Mouse (Mus musculus): ENCODE measurements around the gene Trim80. TPM values are rescaled to one million over a fixed set of nuclear protein-coding genes. Genes with fewer than 3 reads are reported as not detected.

Gene Trim80
- 0.19 and 0.35 TPM in 2 replicates for polyA plus RNA-seq (2016; fragmentation: Nextera tagmentation; extraction: Ambion mirVana)

DNA sequence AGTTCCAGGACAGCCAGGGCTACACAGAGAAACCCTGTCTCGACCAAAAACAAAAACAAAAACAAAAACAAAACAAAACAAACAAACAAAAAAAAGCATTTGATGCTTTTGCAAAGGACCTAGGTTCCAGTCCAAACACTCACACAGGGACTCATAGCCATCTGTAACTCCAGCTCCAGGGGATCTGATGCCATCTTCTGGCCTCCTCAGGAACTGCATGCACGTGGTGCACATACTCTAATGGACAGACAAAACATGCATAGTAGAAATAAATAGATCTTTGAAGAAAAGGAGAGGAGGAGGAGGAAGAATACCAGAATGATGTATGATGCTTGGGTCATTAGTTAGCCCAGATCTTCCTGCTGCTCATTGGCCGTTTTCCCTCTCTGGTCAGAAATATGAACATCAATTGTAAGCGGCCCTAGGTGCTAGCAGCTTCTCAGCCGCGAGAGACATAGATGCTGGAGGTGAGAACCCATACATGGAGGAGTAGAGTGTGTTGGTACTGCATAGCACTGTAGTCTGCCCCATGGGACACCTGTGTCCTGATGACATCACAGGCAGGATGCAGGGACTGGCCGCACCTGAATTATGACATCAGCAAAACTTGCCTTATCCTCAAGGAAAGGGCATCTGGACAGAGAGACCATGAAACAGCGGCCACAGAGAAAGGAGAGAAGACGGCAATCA, at the start of gene Trim80:
TSS of gene Trim80 (plus strand) at position 640 of the 690 bp plus-strand sequence.
- 84% methylated on average over 9 of the region's 9 CpGs for WGBS
- no peak for ATAC-seq (ENCODE audit: insufficient number of reproducible peaks, low FRiP score)
- Histone ChIP-seq H3K4me2 (no peak within 1 kb of the TSS), H3K9me3 (replicated peaks) (peaks cover 9% of the 10 kb centered on the region), H3K9ac (no peak within 1 kb of the TSS), H3K4me3 (no peak within 1 kb of the TSS), H3K27ac (ENCODE audit: poor library complexity, severe bottlenecking) (no peak within 1 kb of the TSS), H3K36me3 (no peaks in the 10 kb centered on the region), H3K4me1 (replicated peaks) (peaks cover 14% of the 10 kb centered on the region), H3K27me3 (replicated peaks) (0 out of 2 replicates have a peak, but pooled peaks cover 6% of the 10 kb centered on the region)

DNA sequence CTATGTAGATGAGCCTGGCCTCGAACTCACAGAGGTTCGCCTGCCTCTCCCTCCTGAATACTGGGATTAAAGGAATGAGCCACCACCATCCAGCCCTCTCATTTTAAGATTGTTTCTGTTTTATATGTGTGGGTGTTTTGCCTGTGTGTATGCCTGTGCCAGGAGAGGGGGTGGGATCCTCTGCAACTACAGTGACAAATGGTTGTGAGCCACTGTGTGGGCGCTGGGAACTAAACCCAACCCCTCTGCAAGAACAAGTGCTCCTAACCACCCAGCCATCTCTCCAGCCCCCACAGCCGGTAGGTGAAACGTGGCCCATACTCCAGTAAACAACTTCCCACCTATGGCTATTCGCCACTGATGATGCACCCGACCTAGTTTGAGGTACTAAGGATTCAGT, 49.0 kb upstream of the Trim80 start:
- Histone ChIP-seq H3K27me3 (replicated peaks) (peaks cover 24% of the 10 kb centered on the region; the same call in 1 of the 2 replicates), H3K4me2 (no peak overlapping the region), H3K4me3 (no peak overlapping the region), H3K36me3 (peaks cover 47% of the 10 kb centered on the region), H3K9me3 (replicated peaks) (no peaks in the 10 kb centered on the region), H3K27ac (ENCODE audit: poor library complexity, severe bottlenecking) (no peak overlapping the region), H3K4me1 (replicated peaks) (0 out of 2 replicates have a peak, but pooled peaks cover 9% of the 10 kb centered on the region), H3K9ac (no peak overlapping the region)
- ATAC-seq (ENCODE audit: insufficient number of reproducible peaks, low FRiP score) = no peak
- WGBS = 76% methylated on average over 7 of the region's 7 CpGs

DNA sequence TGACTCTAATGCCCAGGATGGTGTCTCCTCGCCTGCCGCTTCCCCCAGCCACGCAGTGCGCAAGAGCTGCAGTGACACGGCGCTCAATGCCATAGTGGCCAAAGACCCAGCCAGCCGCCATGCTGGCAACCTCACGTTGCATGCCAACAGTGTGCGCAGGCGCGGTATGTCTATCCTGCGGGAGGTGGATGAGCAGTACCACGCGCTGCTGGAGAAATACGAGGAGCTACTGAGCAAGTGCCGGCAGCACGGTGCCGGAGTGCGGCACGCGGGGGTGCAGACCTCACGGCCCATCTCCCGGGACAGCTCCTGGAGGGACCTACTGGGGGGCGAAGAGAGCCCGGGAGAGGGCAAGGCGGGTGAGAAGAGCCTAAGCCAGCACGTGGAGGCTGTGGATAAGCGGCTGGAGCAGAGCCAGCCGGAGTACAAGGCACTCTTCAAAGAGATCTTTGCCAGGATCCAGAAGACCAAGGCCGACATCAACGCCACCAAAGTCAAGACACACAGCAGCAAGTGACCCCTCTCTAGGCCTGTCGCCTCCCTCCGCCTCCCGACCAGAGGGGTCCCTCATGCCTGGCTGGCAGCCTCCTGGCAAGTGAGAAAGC, 46.5 kb upstream of the Trim80 start:
- Histone ChIP-seq H3K27me3 (replicated peaks) (peaks cover 24% of the 10 kb centered on the region; the same call in 1 of the 2 replicates), H3K27ac (ENCODE audit: poor library complexity, severe bottlenecking) (no peak overlapping the region), H3K4me2 (peak overlapping the region; percentile 62), H3K36me3 (peaks cover 47% of the 10 kb centered on the region), H3K4me1 (replicated peaks) (peaks cover 9% of the 10 kb centered on the region; the same call in 1 of the 2 replicates), H3K4me3 (peak overlapping the region; percentile 27), H3K9me3 (replicated peaks) (no peaks in the 10 kb centered on the region), H3K9ac (peak overlapping the region; percentile 16; the same call in 1 of the 2 replicates)
- ATAC-seq (ENCODE audit: insufficient number of reproducible peaks, low FRiP score) = 0 out of 2 replicates have a peak, but pooled peaks have one; percentile 36
- 50% methylated on average over 34 of the region's 34 CpGs for WGBS

DNA sequence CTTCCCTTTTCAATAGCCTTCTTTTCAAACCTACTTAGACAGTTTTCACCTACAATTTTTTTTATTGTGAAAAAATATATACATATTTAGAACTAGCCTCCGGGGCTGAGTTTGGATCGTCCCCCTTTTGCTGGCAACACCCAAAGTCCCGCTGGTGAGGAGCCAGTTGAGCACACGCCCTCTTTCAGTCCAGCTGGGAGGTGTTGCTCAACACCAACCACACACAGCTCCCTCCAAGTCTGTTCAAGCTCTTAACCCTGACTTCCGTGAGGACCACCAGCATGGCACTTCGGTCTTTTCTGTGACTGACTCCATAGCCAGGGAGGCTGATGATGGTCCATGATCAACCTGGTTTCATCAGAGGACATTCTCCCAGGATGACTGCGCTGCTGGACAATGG, 42.3 kb upstream of the Trim80 start:
- Histone ChIP-seq H3K4me1 (replicated peaks) (peaks cover 15% of the 10 kb centered on the region; the same call in 1 of the 2 replicates), H3K9me3 (replicated peaks) (no peaks in the 10 kb centered on the region), H3K36me3 (peaks cover 22% of the 10 kb centered on the region), H3K27ac (ENCODE audit: poor library complexity, severe bottlenecking) (no peak overlapping the region), H3K4me3 (no peak overlapping the region), H3K27me3 (replicated peaks) (peaks cover 17% of the 10 kb centered on the region; the same call in 1 of the 2 replicates), H3K9ac (no peak overlapping the region), H3K4me2 (no peak overlapping the region)
- no peak for ATAC-seq (ENCODE audit: insufficient number of reproducible peaks, low FRiP score)
- 77% methylated on average over 7 of the region's 7 CpGs for WGBS

DNA sequence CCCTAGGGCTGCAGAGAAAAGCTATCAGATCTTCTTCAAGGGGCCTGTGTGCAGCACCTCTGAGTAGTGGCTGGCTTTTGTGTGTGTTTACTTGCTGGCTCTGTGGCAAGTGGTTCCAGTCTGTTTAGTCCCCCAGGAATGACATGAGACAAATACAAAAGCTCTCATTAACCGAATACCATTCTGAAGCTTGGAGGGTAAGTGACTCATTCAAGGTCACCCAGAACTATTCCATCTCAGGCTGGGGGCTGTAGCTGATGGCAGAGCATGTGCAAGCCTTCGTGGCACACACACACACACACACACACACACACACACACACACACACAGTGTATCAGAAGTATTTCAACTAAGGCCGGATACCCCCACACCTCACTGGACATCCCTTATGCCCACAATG, 40.2 kb upstream of the Trim80 start:
- Histone ChIP-seq H3K4me3 (no peak overlapping the region), H3K9me3 (replicated peaks) (no peaks in the 10 kb centered on the region), H3K27me3 (replicated peaks) (no peaks in the 10 kb centered on the region), H3K27ac (ENCODE audit: poor library complexity, severe bottlenecking) (no peak overlapping the region), H3K4me2 (no peak overlapping the region), H3K4me1 (replicated peaks) (peaks cover 15% of the 10 kb centered on the region), H3K9ac (no peak overlapping the region), H3K36me3 (0 out of 2 replicates have a peak, but pooled peaks cover 5% of the 10 kb centered on the region)
- WGBS = 73% methylated on average over 3 of the region's 3 CpGs
- ATAC-seq (ENCODE audit: insufficient number of reproducible peaks, low FRiP score) = no peak

DNA sequence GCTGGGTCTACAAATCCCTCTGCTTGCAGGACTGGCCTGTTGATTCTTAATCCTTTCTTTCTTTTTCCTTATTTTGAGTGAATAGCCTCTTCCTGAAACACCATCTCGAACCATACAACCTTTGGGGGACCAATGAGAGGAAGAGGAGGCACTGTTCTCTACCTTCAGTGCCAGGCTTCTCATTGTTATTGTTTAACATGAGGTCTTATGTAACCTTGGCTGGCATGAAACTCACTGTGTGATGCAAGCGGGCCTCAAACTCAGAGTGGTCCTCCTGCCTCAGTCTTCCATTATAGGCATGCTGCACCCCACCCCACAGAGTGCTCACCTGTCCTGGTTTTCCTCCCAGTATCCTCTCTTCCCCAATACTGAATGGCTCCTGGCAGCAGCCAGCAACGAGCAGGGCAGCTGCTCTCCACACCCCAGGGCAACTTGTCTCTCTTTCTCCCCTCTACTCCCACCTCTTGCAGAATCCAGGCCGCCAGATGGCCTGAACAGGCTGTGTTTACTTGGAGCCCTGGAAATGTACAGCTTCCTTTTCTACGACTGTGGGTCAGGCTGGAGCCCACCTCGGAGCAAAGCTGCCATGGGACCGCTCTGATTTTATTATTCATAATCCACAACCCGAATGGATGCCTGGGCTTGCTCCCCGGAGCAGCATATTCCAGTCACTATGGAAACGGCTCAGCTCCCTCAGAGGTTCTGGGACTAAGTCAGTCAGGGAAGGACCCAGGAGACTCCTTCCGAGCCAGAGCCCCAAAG, 39.5 kb upstream of the Trim80 start:
- H3K4me1 ChIP-seq (replicated peaks) = peaks cover 15% of the 10 kb centered on the region
- no peaks in the 10 kb centered on the region for H3K27me3 ChIP-seq (replicated peaks)
- no peak overlapping the region for H3K9ac ChIP-seq
- no peaks in the 10 kb centered on the region for H3K9me3 ChIP-seq (replicated peaks)
- H3K4me2 ChIP-seq = no peak overlapping the region
- no peak overlapping the region for H3K4me3 ChIP-seq
- H3K36me3 ChIP-seq = peaks cover 4% of the 10 kb centered on the region; the same call in 1 of the 2 replicates
- H3K27ac ChIP-seq (ENCODE audit: poor library complexity, severe bottlenecking) = no peak overlapping the region
- WGBS = 50% methylated on average over 11 of the region's 11 CpGs
- no peak for ATAC-seq (ENCODE audit: insufficient number of reproducible peaks, low FRiP score)

DNA sequence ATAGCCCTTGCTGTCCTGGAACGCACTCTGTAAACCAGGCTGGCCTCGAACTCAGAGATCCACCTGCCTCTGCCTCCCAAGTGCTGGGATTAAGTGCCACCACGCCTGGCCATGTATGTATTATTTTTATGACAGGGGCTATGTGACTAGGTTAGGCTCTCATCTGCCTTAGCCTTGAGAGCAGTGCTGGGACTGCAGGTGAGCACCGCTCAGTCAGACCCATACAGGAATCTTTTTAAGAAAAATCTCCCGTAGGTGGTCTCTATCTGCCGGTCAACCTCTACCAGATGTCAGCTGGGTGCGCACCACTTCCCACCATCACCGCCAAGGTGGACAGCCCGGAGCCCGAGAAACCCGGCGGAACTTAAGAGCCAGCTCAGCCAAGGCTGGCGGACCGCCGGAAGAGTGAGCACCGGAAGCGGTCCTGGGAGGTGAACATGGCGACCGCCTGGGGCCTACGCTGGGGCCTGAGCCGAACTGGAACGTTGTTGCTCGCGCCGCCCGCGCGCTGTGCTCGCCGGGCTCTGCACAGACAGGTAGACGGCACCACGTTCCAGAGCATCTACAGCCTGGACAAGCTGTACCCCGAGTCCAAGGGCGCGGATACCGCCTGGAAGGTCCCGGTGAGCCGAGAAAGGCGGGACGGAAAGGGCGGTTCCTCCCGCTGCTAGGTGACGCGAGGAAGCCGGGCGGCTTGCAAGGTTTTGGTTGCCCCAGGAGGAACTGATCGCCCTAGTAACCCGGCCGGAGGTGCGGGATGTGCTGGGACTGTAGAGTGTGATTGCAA, 36.8 kb upstream of the Trim80 start, which contains the start of gene Mrpl58:
TSS of gene Mrpl58 (plus strand) at position 415 of the 787 bp plus-strand sequence.
- Histone ChIP-seq H3K4me1 (replicated peaks) (peaks cover 15% of the 10 kb centered on the region), H3K27me3 (replicated peaks) (no peaks in the 10 kb centered on the region), H3K27ac (ENCODE audit: poor library complexity, severe bottlenecking) (peak within 1 kb of the TSS; percentile 78), H3K36me3 (peaks cover 27% of the 10 kb centered on the region), H3K9ac (peak within 1 kb of the TSS; percentile 91), H3K9me3 (replicated peaks) (no peaks in the 10 kb centered on the region), H3K4me2 (peak within 1 kb of the TSS; percentile 85), H3K4me3 (peak within 1 kb of the TSS; percentile 86)
- ATAC-seq (ENCODE audit: insufficient number of reproducible peaks, low FRiP score) = peak; percentile 90
- WGBS = 3% methylated on average over 50 of the region's 50 CpGs

DNA sequence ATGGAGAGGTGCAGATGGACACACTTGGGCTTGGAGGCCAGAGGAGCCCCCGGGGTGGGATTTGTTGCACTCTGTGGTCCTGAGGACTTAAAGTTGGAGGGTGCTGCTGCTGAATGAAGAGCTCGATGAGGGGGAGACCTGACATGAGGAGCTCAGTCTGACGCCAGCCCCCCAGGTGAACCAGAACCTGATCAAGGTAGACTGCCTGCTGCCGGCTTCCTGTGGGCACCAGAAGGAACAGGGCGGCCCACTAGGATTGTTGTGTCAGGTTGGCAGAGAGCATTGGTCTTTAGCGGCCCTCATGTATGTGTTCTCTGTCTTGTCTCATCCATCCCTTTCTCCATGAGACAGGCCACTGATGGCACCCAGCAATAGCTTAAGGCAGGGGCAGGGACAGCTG, 34.6 kb upstream of the Trim80 start:
- no peak overlapping the region for H3K4me3 ChIP-seq
- WGBS = 92% methylated on average over 6 of the region's 6 CpGs
- no peaks in the 10 kb centered on the region for H3K27me3 ChIP-seq (replicated peaks)
- no peak overlapping the region for H3K9ac ChIP-seq
- H3K4me2 ChIP-seq = no peak overlapping the region
- H3K9me3 ChIP-seq (replicated peaks) = no peaks in the 10 kb centered on the region
- no peak for ATAC-seq (ENCODE audit: insufficient number of reproducible peaks, low FRiP score)
- H3K4me1 ChIP-seq (replicated peaks) = peaks cover 9% of the 10 kb centered on the region
- H3K27ac ChIP-seq (ENCODE audit: poor library complexity, severe bottlenecking) = no peak overlapping the region
- peaks cover 44% of the 10 kb centered on the region for H3K36me3 ChIP-seq

DNA sequence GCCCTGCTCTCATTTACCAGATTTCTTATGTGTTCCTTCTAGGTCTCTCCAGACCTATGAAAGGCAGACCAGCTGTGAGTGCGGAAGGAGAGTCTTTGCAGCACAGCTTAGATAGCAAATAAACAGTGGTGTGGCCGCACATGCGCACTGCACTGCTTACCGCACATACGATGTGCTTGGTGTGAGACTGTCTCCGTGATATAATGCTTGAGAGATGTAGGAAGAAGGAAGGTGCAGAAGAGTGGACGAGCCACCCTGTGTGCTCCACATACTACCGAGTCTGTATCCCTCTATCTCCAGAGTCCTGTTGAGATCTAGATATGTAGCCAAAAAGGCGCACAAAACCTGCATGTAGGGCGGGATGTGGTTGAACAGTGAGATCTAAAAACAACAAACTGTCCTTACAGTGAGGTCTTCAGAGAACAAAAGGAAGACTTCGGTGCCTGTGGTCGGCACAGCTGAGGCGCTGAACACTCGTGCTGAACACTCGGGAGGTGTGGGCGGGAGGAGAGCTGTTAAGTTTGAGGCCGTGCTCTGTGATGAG, 33.4 kb upstream of the Trim80 start:
- H3K4me1 ChIP-seq (replicated peaks) = peaks cover 16% of the 10 kb centered on the region
- ATAC-seq (ENCODE audit: insufficient number of reproducible peaks, low FRiP score) = no peak
- peaks cover 51% of the 10 kb centered on the region for H3K36me3 ChIP-seq
- H3K4me3 ChIP-seq = no peak overlapping the region
- H3K27ac ChIP-seq (ENCODE audit: poor library complexity, severe bottlenecking) = no peak overlapping the region
- H3K9me3 ChIP-seq (replicated peaks) = no peaks in the 10 kb centered on the region
- H3K27me3 ChIP-seq (replicated peaks) = no peaks in the 10 kb centered on the region
- no peak overlapping the region for H3K4me2 ChIP-seq
- 86% methylated on average over 17 of the region's 17 CpGs for WGBS
- H3K9ac ChIP-seq = no peak overlapping the region

DNA sequence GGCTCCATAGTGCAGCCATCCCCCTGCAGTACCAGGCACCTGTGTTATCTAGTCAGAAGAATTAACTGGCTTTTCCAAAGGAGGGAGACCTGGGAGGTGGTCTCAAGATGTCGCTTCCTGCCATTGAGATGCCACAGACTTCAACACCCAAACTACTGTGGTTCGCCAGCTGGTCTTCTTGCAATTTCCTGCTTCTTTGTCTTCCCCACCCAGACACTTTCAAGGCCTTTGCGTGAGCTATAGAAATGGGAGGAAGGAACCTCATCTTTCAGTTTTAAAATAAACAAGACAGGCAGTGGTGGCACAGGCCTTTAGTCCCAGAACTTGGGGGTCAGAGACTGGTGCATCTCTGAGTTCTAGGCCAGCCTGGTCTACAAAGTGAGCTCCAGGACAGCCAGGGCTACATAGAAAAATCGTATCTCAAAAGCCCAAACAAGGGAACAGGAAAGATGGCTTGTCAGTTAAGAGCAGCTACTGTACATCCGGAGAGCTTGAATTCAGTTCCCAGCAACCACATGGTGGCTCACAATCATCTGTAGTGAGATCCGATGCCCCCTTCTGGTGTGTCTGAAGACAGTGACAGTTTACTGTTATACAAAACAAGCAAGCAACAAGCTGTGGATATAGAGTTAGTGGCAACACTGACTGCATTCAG, 32.0 kb upstream of the Trim80 start:
- peaks cover 51% of the 10 kb centered on the region for H3K36me3 ChIP-seq
- WGBS = 71% methylated on average over 6 of the region's 6 CpGs
- no peak overlapping the region for H3K9ac ChIP-seq
- no peak overlapping the region for H3K4me2 ChIP-seq
- H3K4me1 ChIP-seq (replicated peaks) = peaks cover 19% of the 10 kb centered on the region
- ATAC-seq (ENCODE audit: insufficient number of reproducible peaks, low FRiP score) = no peak
- H3K27ac ChIP-seq (ENCODE audit: poor library complexity, severe bottlenecking) = 0 out of 2 replicates have a peak overlapping the region, but pooled peaks have one; percentile 15
- H3K27me3 ChIP-seq (replicated peaks) = no peaks in the 10 kb centered on the region
- H3K4me3 ChIP-seq = no peak overlapping the region
- H3K9me3 ChIP-seq (replicated peaks) = no peaks in the 10 kb centered on the region

Measured in heart, embryonic 12.5 days (tissue).